Mouse (Mus musculus) myocyte (in vitro differentiated cells): ENCODE results near the gene Tcp11.

Source experiments
- MAX ChIP-seq: IDR thresholded peaks from one replicate; pipeline ENCODE4 v1.6.1; 2011; ENCODE audit warnings: low read depth, mild to moderate bottlenecking, control low read depth
- MYOG ChIP-seq, 3 experiments: IDR thresholded peaks; one replicate each; pipeline ENCODE4 v1.6.1; 2011; ENCODE audit warnings: control low read depth in 2 of 3, low read depth in 2 of 3, mild to moderate bottlenecking in 2 of 3; ENCODE audit not compliant: insufficient read length in 2 of 3, control insufficient read depth in 1 of 3, insufficient read depth in 1 of 3
- POLR2A ChIP-seq: IDR thresholded peaks from one replicate; pipeline ENCODE4 v1.6.1; 2011; ENCODE audit warnings: low read depth, mild to moderate bottlenecking, control low read depth, moderate library complexity; ENCODE audit not compliant: insufficient read length
- TCF12 ChIP-seq: IDR thresholded peaks from one replicate; pipeline ENCODE4 v1.6.1; 2011; ENCODE audit warnings: mild to moderate bottlenecking, control low read depth; ENCODE audit not compliant: poor library complexity, insufficient read depth, severe bottlenecking

GRCm38 (mm10) chr17:28101284-28101887, 20.9 kb upstream of the Tcp11 start:
- no peak for TF ChIP-seq POLR2A
- no peak for TF ChIP-seq MAX
- no peak for TF ChIP-seq MYOG (IDR thresholded peaks at IDR 0.05; ENCODE audit: control insufficient read depth in 1 of 3, insufficient read depth in 1 of 3, insufficient read length in 2 of 3, low read depth in 2 of 3)
- TF ChIP-seq TCF12 = no peak
